Mouse (Mus musculus) kidney, adult 8-10 months (tissue): ENCODE results near the gene Mok.

Experiments
- DNase-seq, 2 experiments: peaks; one replicate each; pipeline ENCODE4 v3.0.0; 2022

Mok gene

DNA sequence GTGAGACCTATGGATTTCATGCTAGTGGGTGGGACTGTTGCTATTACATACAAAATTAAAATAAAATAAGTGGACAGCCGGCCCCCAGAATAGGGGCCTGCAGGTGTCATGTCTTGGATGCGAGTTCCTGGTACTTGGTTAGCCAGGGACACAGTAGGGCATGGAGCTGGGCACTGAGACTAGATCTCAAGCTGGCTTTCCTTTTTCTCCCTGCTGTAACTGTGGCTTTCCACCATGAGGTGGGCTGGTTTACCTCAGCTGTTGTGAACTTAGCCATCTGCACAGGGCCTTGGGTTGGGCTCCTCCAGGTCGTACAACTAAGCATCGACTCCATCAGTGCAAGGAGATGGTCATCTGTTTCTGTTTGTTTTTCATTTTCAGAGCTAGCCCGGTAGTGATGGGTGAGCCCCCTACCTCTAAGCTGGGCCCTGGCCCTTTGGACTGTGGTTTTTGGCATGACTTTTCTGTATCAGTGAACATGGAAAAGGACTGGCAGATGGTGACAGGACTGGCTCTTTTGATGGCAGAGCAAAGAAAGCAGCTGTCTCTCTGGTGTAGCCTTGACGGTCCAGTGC lies 5.5 kb upstream of the Mok start:
- DNase-seq, result no peak

DNA sequence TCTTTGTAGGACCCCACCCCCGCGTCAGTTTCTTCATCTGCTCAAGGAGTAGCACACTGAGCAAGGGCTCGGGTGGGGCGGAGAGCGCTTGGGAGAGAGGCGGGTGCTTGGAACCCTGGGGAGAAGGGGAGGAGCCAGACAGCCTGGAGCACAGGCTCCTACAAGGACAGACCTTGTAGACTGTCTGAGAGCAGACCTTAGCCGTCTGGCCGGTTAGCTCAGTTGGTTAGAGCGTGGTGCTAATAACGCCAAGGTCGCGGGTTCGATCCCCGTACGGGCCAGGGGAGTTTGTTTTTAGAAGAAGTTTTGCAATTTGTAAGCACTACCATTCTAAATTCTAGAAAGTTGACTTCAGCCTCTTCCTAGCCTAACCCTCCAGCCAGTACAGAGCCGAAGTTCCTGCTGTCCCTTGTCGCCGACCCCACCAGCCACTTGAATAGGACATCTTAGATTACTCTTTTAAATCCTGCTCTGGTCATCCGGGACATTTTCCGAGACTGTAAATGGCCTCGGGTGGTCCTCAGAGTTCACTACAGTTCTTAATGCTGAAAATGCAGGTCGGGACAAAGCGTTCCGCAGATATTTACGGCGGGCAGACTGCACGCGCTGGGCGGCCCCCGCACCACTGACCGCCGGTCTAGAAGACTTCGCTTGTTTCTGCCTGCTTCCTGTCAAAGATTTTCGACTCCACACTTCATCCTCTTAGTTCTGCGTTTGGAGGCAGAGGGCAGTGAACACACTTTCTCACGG lies 4.6 kb upstream of the Mok start:
- peak; percentile 96 to 98 for DNase-seq

DNA sequence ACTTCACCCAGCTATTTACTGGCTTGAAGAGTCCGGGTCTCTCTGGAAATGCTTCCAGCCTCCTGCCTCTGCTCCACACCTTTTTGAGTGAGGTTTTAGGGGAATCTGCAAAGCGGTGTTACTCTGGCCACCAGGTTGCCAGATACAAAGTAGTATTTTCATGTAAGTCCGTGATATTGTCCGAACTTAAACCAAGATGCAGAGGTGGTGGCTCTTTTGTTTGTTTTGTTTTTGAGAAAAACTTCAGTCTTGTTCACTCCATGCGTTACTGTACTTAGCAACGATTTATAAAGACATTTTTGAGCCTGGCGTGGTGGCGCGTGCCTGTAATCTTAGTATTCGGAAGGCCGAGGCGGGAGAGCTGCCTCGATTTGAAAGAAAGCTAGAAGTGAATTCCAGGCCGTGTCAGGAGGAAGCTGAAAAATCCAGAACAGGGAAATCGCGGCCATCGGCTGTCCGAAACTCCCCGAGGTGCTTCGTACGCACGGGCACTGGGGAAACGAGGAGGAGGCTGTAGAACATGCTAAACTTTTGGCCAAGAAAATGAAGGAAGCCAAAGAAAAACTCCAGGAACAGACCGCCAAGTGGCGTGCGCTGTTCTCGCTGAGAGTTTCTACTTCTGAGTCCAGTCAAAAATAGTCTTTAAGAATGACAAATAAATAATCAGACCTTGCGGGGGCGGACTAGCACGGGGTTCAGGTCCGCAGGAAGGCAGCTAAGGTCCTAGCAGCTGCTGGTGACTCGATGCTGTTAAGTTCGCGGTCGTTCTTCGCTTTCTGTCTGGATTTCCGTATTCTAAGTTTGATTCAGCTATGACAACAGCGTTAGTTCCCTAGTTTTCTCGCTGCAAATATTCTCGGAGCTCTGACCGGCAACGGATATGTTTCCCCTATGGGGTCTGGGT lies 3.7 kb upstream of the Mok start:
- DNase-seq, result peak in 1 of 2 experiments; percentile 52

DNA sequence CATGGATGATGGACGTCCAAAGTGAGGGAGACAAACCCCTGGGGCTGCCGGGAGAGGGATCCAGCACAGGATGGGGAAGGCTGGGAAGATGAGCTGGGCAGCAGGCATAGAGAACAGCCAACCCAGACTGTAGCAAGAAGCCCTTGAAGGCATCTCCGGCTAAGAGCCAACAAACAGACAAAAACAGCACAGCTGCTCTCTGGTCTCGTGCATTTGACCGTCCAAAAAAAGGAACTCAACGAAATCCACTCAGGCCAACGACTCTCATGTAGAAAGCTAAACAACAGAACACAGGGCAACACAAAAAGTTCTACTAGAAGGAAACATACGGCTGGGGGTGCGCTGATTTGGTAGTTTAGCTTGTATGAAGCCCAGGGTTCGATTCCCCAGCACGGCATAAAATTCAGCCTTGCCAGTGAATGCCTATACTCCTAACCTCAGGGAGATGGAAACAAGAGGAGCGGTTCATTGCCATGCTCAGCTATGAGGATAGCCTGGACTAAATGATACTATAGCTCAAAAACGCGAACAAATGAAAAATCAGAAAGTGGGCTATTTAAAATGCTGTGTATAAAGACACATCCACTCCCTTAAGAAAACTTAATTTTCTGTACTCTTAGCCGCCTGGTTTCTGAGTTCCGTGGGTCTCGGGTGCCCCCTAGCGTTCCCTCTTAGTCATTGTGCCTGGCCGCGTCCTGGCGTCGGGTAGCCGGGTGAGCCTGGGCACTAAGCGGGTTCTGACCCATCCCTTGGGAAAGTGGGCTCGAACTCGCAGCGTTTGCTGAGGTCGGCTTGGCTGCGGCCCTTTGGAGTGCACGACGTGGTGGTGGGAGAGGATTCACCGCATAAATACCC lies 2.7 kb upstream of the Mok start:
- peak; percentile 78 to 90 for DNase-seq

DNA sequence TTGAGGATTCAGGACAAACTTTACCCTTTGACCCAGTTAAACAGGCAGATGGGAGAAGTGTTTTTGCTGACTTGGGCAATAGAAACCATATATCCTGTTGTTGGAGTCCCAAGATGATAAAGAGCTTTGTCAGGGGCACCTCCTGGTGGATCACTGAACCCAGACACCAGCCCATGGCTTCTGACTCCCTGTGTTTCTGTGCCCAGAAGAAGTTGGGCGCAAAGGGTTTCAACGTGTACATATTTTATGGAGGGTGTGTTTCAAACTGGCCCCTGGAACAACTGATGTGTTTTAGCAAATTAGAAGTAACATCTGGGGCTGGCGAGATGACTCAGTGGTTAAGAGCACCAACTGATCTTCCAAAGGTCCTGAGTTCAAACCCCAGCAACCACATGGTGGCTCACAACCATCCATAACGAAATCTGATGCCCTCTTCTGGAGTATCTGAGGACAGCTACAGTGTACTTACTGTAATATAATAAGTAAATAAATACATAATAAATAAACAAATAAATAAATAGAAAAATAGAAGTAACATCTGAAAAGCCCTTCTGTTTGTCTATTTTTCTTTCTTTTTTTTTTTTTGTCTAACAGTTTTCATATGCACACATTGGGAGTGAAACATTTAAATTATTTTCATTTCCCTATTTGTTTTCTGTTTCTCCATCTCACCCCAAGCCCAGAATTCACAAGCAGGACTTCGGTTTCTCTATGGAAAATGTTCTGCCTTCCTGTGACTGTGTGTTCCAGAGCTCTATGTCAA lies 1.2 kb upstream of the Mok start:
- DNase-seq, result no peak

DNA sequence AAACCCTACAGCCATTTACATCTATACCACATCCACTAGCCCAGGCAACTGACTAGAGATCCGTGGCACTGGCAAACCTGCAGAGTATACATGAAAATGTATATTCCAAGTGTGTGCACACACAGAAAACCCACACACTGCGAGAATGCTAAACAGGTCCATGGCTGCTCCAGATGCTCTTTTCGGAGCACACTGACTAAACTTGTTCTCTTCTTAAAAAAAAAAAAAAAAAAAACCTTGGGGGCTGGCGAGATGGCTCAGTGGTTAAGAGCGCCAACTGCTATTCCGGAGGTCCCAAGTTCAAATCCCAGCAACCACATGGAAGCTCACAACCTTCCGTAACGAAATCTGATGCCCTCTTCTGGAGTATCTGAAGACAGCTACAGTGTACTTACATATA lies 2.9 kb downstream of the Mok start:
- no peak for DNase-seq

DNA sequence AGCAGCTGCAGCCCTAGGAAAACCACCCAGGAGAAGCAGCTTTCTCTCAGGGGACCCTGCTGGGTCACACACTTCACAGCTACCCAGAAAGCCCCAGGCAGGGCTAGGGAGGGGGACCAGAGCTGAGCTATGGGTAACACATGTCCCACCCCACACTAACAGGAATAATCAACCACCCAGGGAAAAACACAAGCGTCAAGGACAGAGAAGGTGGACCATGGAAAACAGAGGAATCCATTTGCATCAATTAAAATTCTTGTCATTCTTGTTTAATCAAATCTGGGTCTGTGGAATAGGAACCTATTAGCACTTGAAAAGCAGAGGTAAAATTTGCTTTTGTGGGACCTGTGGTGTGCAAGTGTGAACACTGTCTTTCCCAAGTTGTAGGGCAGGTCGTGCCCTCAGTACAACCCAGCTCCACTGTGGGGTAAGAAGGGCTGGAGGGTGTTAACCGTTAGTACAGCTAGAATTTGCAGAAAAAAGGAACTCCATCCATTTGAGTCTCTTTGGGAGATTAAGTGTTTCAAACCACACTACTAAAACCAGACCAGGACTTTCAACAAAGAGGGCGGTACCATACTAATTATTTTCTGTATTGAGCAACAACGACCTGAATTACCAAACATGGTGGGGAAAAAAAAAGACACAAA lies 3.4 kb downstream of the Mok start:
- DNase-seq, result peak; percentile 31 to 76

DNA sequence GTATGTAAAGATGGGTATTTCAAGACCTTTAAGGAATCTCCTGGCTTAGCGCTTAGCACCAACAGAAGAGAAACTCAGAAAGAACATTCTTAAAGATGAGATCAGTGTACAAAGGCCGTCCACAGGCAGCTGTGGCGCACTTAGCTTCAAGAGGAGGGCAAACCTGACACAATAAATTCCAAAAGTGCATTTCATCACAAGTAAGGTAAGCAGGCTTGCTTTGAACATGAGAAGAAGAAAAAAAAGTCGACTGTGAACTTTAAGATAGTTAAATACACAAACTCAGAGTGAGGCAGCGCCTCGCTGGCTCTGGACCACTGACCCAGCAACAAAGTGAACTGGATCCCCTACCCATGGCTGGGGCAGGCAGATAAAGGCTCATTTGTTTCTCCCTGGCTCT lies 4.0 kb downstream of the Mok start:
- no peak for DNase-seq

DNA sequence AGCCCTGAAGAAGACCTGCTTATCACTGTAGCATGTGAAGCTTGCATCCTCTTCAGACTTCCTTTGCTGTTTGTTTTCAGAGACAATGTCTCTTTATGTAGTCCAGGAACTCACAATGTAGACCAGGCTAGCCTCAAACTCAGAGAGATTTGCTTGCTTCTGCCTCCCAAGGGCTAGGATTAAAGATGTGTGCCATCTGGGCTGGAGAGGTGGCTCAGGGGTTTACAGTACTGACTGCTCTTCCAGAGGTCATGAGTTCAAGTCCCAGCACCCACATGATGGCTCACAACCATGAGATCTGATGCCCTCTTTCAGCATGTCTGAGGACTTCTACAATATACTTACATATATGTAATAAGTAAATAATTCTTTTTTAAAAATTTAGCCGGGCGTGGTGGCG lies 5.6 kb downstream of the Mok start:
- no peak for DNase-seq

DNA sequence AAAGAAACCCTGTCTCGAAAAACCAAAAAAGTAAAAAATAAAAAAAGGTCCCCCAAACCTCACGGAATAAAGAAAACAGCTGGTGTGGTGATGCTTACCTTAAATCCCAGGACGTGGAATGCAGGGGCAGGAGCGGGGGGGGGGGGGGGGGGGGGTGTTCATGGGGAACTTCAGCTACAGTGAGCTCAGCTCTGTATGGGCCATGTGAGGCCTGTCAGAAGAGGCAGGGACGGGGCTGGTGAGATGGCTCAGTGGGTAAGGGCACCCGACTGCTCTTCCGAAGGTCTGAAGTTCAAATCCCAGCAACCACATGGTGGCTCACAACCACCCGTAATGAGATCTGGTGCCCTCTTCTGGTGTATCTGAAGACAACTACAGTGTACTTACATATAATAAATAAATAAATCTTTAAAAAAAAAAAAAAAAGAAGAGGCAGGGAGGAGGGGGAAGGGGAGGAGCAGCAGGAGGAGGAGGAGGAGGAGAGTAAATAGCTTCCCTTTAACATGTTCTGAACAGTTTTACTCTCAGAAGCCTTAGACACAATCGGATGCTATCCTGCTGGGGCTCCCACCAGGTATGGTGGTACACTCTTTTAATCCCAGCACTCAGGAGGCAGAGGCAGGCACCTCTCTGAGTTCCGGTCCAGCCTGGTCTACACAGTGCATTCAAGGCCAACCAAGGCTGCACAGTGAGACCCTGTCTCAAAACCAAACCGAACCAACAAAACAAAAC lies 10.3 kb downstream of the Mok start:
- DNase-seq, result no peak

DNA sequence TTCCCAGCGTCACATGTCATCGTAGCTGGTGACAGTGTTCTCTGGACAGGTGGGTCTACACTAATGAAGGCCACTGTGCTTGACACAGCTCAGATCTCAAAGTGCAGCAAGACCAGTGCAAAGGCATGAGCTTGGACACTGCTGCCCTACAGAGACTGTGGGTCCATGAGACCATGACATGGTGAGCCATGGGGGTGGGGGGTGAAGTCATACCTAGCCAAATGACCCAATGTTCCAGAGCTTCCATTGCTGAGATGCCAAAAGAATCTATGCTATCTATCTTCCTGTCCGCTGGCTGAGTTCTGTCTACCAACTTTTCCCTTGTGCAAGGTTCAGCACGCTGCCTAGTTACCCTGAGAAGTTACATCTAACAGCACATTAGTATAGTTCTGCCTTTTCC lies 11.8 kb downstream of the Mok start:
- DNase-seq, result no peak

DNA sequence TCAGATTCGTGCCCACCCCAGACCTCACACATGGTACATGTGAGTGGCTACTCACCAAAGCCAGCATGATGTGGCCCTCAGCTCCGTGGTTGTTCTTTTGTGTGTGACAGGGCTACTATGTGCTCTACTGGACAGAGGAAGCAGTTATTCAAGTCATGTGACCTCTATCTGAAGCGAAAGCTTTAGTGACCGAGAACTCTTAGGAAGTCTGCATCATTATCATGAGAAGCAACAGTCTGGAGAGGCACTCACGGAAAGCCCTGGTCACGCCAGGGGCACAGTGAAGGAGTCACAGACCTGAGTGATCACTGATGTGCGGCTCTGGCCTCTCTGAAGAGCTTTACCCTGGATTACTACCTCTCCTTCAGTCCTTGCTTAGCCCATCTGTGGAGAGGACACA lies 18.4 kb downstream of the Mok start:
- DNase-seq, result no peak

DNA sequence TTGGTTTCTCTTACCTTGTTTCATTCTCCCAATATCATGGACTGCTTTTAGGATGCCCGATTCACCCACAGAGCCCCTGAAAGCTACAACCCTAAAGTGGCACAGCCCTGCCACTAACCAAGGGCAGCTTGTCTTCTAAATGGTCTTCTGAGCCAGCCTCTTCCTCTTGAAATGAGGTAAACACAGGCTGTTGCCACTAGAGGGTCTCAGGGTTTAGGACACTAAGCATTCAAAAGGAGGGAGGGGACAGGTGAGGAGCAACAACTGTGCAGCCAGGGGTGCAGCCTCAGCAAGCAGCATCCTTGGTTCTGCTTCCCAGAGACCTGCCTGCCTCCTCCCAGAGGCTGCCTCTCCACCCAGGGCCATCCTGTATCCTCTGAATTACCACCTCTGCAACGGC lies 19.0 kb downstream of the Mok start:
- no peak for DNase-seq

DNA sequence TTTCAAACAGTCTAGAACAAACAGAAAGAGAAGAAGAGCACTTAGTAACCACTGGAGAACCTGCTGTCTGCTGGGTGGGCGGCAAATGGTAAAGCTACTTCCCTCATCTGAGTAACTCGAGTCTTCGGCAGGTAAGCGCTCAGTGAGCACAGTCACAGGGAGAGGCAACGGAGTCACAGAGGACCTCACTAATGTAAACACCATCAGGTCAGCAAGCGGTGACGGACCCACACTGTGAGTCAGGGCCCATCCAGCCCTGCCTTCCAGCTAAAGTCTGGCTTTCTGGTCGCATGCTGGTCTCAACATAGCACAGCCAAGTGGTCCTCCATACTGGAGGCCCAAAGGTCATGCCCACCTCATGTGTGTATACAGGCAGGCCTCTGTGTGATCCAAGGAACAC lies 21.4 kb downstream of the Mok start:
- DNase-seq, result no peak

DNA sequence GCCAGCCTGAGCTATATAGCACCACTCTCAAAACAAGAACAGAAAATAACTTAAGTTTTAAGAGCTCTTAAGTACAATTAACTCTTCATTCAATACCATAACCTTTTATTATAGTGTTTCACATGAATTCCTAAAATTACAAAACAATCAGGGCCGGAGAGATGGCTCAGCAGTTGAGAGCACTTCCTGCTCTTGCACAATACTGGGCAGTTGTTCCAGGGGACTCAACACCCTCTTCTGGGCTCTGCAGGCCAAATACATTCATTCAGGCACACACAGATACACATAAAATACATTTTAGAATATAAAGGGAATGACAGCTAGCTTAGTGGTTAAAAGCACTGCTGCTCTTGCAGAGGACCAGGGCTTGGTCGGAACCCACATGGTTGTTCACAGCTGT lies 23.9 kb downstream of the Mok start:
- DNase-seq, result no peak

DNA sequence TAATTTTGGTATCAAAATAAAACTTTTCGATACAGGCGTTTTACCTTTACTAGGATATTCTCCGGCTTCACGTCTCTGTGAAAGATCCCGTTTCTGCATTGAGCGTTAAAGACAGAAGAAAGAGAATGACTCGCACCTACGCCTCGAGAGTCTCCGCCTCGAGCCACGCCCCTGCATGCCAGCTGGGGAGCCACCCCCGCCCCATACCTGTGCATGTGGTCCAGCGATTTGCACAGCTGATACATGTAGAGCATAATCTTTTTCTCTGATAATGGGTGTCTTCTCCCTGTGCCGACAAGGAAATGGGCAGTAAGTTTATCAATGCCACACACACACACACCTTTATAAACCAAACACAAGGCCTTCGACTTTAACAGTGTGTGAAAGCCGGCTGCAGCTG lies 25.8 kb downstream of the Mok start:
- DNase-seq, result no peak

DNA sequence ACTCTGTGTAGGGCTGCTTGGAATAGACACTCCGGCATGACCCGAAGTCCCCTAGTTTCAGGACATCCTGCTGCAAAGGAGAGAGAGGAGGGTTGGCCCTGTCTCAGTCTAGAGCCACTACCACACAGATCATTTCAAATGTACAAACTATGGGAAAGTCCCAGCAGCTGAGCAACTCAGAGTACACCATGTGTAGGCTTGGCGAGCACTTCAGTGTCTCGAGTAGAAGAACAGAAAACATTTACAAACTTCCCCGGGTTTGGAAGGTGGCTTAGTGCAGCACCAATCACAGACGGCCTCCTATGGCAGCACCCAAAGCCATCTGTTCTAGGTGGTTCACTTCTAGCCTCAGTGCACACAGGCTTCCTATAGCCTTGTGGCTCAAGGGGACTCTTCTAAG lies 27.1 kb downstream of the Mok start:
- no peak for DNase-seq

DNA sequence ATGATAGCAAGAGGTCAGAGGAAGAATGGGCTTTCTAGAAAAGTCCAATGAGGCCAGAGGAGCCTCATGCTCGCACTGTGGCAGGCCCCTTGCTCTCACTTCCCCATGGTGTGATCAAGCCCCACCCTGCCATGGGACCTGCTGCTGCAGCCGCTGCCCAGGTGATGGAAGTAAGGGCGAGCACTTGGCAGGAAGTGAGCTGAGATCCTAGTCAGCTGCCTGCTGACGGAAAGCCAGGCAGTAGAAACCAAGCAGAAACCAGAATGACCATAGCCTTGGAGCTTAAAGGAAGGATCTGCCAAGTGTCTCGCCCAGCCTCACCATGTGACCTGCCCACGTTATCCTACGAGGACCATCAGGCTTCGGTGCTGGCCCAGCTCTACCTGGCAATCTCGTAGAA lies 27.6 kb downstream of the Mok start:
- DNase-seq, result no peak

DNA sequence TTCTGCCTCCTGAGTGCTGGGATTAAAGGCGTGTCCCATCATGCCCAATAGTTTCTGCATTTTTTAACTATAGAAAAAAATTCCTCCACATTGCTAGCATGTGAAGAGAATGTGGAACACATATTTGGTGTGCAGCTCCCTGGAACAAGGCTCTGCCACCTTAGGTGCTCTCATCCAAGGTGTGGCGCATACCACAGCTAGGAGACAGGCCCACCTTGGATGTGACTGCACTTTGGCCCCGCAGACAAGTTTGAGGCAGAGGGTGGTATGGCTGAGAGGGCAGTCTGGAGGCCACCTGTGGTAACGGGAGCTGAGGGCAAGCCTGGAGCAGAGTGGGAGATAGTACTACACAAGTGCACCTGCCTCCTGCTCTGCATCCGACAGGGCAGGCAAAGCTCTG lies 31.9 kb downstream of the Mok start:
- no peak for DNase-seq

DNA sequence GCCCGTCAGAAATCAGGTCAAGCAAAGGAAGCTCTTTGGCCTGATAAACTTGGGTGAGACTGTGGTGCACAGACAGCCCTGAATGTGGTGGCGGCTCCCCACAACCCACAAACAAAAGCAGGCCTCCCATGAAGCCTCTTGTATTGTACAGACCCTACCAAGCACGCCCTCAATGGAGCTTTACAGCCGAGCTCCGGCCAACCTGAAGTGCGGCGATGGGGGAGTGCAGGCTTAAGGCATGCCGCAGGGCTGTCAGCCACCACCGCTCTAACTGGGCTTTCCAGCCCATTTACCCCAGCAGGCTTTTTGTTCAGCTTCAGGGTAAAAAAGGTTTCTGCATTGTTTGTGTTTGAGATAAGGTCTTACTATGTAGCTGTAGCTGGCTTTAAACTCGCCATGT lies 32.3 kb downstream of the Mok start:
- no peak for DNase-seq
